Mouse (Mus musculus) MEL (cell line): ENCODE measurements at regions not wholly inside any gene's neighbourhood (a gene's known extent, or its start where the extent isn't known, plus 50 kb on each side); places are given as distances from the start of the nearest gene placed in this dataset.

Experiments
- DNase-seq: peaks from one replicate; pipeline ENCODE4 v3.0.0; 2011; ENCODE audit warnings: low read depth, low spot score
- H3K27ac ChIP-seq: 2 replicates; pipeline ENCODE4 v1.5.1; 2012; ENCODE audit warnings: low read depth, mild to moderate bottlenecking, control low read depth, low read length, moderate library complexity; ENCODE audit not compliant: control insufficient read depth
- H3K27me3 ChIP-seq, 2 experiments: fragments of 150-350 bp in 1 of 2; sonication (generic) in 1 of 2; 2 replicates each; pipeline ENCODE4 v1.6.1; 2012; ENCODE audit warnings: low read length in 2 of 2, mild to moderate bottlenecking in 2 of 2, improper control_type of control experiment in 1 of 2, moderate library complexity in 1 of 2; ENCODE audit not compliant: insufficient read depth in 2 of 2, control insufficient read depth in 1 of 2
- H3K36me3 ChIP-seq, 2 experiments: 2 replicates each; pipeline ENCODE4 v1.6.1; 2012 to 2014; ENCODE audit warnings: low read length in 2 of 2, improper control_type of control experiment in 1 of 2, inconsistent platforms in 1 of 2, mild to moderate bottlenecking in 1 of 2; ENCODE audit not compliant: insufficient read depth in 2 of 2, control insufficient read depth in 1 of 2
- H3K4me1 ChIP-seq, 2 experiments: fragments of 150-350 bp in 1 of 2; sonication (generic) in 1 of 2; 2 replicates each; pipeline ENCODE4 v1.6.1; 2012; ENCODE audit warnings: low read length in 2 of 2, improper control_type of control experiment in 1 of 2, mild to moderate bottlenecking in 1 of 2; ENCODE audit not compliant: insufficient read depth in 2 of 2, control insufficient read depth in 1 of 2
- H3K4me3 ChIP-seq, 2 experiments: fragments of 150-350 bp in 1 of 2; sonication (generic) in 1 of 2; 2 replicates each; pipeline ENCODE4 v1.5.1; 2012; ENCODE audit warnings: low read depth in 2 of 2, low read length in 2 of 2, mild to moderate bottlenecking in 2 of 2, moderate library complexity in 2 of 2, control low read depth in 1 of 2, improper control_type of control experiment in 1 of 2; ENCODE audit not compliant: control insufficient read depth in 1 of 2, insufficient read depth in 1 of 2
- H3K79me2 ChIP-seq: 2 replicates; pipeline ENCODE4 v1.6.1; 2012; ENCODE audit warnings: mild to moderate bottlenecking, low read length, moderate library complexity; ENCODE audit not compliant: control insufficient read depth, poor library complexity, insufficient read depth
- H3K9ac ChIP-seq: 2 replicates; pipeline ENCODE4 v1.6.1; 2012; ENCODE audit warnings: low read depth, mild to moderate bottlenecking, control low read depth, low read length, moderate library complexity; ENCODE audit not compliant: control insufficient read depth, poor library complexity, severe bottlenecking
- H3K9me3 ChIP-seq: fragments of 150-350 bp; sonication (generic); replicated peaks from 2 replicates; pipeline ENCODE4 v1.6.1; 2012; ENCODE audit warnings: mild to moderate bottlenecking, low read length, improper control_type of control experiment, moderate library complexity; ENCODE audit not compliant: insufficient read depth
- BHLHE40 ChIP-seq: IDR thresholded peaks from 2 replicates; pipeline ENCODE4 v1.6.1; 2012; ENCODE audit warnings: low read depth, mild to moderate bottlenecking, inconsistent platforms, low read length, improper control_type of control experiment, borderline replicate concordance
- CTCF ChIP-seq, 3 experiments: IDR thresholded peaks in 2 of 3; conservative IDR thresholded peaks in 1 of 3; 2 replicates each; pipeline ENCODE4 v1.5.1; 2011 to 2012; ENCODE audit warnings: low read length in 3 of 3, low read depth in 2 of 3, mild to moderate bottlenecking in 2 of 3, improper control_type of control experiment in 1 of 3, inconsistent platforms in 1 of 3, mixed read lengths in 1 of 3, moderate library complexity in 1 of 3; ENCODE audit not compliant: control insufficient read depth in 1 of 3, insufficient read depth in 1 of 3, poor library complexity in 1 of 3, severe bottlenecking in 1 of 3
- E2F4 ChIP-seq: IDR thresholded peaks from 2 replicates; pipeline ENCODE4 v1.6.1; 2011; ENCODE audit warnings: low read depth, low read length, improper control_type of control experiment, borderline replicate concordance
- ELF1 ChIP-seq: IDR thresholded peaks from 2 replicates; pipeline ENCODE4 v1.6.1; 2014; ENCODE audit warnings: low read depth, mild to moderate bottlenecking, inconsistent platforms, low read length, improper control_type of control experiment, moderate library complexity
- EP300 ChIP-seq, 2 experiments: IDR thresholded peaks; 2 replicates each; pipeline ENCODE4 v1.6.1; 2011; ENCODE audit warnings: improper control_type of control experiment in 2 of 2, low read length in 2 of 2, low read depth in 1 of 2, mild to moderate bottlenecking in 1 of 2
- ETS1 ChIP-seq: IDR thresholded peaks from 2 replicates; pipeline ENCODE4 v1.6.1; 2012; ENCODE audit warnings: low read depth, mild to moderate bottlenecking, inconsistent platforms, low read length, improper control_type of control experiment, moderate library complexity
- GATA1 ChIP-seq: IDR thresholded peaks from 2 replicates; pipeline ENCODE4 v1.6.1; 2011; ENCODE audit warnings: low read depth, low read length, improper control_type of control experiment
- HCFC1 ChIP-seq: IDR thresholded peaks from 2 replicates; pipeline ENCODE4 v1.6.1; 2012; ENCODE audit warnings: low read depth, mild to moderate bottlenecking, inconsistent platforms, low read length, improper control_type of control experiment, moderate library complexity
- KAT2A ChIP-seq: conservative IDR thresholded peaks from 2 replicates; pipeline ENCODE4 v1.6.1; 2012; ENCODE audit warnings: low read depth, low read length, improper control_type of control experiment, inconsistent platforms
- MAFK ChIP-seq: IDR thresholded peaks from 2 replicates; pipeline ENCODE4 v1.6.1; 2011; ENCODE audit warnings: low read depth, mild to moderate bottlenecking, low read length, improper control_type of control experiment, borderline replicate concordance
- MYB ChIP-seq: IDR thresholded peaks from 2 replicates; pipeline ENCODE4 v1.6.1; 2011; ENCODE audit warnings: mild to moderate bottlenecking, low read depth, low read length, improper control_type of control experiment
- NELFE ChIP-seq: IDR thresholded peaks from 2 replicates; pipeline ENCODE4 v1.6.1; 2011; ENCODE audit warnings: low read depth, low read length, improper control_type of control experiment
- POLR2A ChIP-seq, 2 experiments: IDR thresholded peaks; 2 replicates each; pipeline ENCODE4 v1.6.1; 2011 to 2012; ENCODE audit warnings: low read length in 2 of 2, mild to moderate bottlenecking in 2 of 2, control low read depth in 1 of 2, improper control_type of control experiment in 1 of 2, low read depth in 1 of 2, moderate library complexity in 1 of 2; ENCODE audit not compliant: control insufficient read depth in 1 of 2, insufficient read depth in 1 of 2, poor library complexity in 1 of 2
- POLR2AphosphoS2 ChIP-seq: IDR thresholded peaks from 2 replicates; pipeline ENCODE4 v1.6.1; 2011; ENCODE audit warnings: low read length, improper control_type of control experiment
- RCOR1 ChIP-seq: IDR thresholded peaks from 2 replicates; pipeline ENCODE4 v1.6.1; 2012; ENCODE audit warnings: low read depth, mild to moderate bottlenecking, inconsistent platforms, low read length, improper control_type of control experiment
- SIN3A ChIP-seq: IDR thresholded peaks from 2 replicates; pipeline ENCODE4 v1.6.1; 2012; ENCODE audit warnings: low read length, improper control_type of control experiment, inconsistent platforms
- TAL1 ChIP-seq: IDR thresholded peaks from 2 replicates; pipeline ENCODE4 v1.6.1; 2012; ENCODE audit warnings: mild to moderate bottlenecking, inconsistent platforms, low read length, moderate library complexity, mixed read lengths
- USF2 ChIP-seq, 2 experiments: IDR thresholded peaks; 2 replicates each; pipeline ENCODE4 v1.6.1; 2011 to 2012; ENCODE audit warnings: improper control_type of control experiment in 2 of 2, low read length in 2 of 2, borderline replicate concordance in 1 of 2, inconsistent platforms in 1 of 2, low read depth in 1 of 2, mild to moderate bottlenecking in 1 of 2; ENCODE audit not compliant: insufficient read depth in 1 of 2
- ZC3H11A ChIP-seq: IDR thresholded peaks from 2 replicates; pipeline ENCODE4 v1.6.1; 2012; ENCODE audit warnings: low read depth, mild to moderate bottlenecking, inconsistent platforms, low read length, improper control_type of control experiment
- ZKSCAN1 ChIP-seq: IDR thresholded peaks from 2 replicates; pipeline ENCODE4 v1.6.1; 2012; ENCODE audit warnings: low read depth, mild to moderate bottlenecking, inconsistent platforms, low read length, improper control_type of control experiment, moderate library complexity
- ZMIZ1 ChIP-seq: IDR thresholded peaks from 2 replicates; pipeline ENCODE4 v1.6.1; 2012; ENCODE audit warnings: low read depth, mild to moderate bottlenecking, inconsistent platforms, low read length, improper control_type of control experiment, moderate library complexity

DNA sequence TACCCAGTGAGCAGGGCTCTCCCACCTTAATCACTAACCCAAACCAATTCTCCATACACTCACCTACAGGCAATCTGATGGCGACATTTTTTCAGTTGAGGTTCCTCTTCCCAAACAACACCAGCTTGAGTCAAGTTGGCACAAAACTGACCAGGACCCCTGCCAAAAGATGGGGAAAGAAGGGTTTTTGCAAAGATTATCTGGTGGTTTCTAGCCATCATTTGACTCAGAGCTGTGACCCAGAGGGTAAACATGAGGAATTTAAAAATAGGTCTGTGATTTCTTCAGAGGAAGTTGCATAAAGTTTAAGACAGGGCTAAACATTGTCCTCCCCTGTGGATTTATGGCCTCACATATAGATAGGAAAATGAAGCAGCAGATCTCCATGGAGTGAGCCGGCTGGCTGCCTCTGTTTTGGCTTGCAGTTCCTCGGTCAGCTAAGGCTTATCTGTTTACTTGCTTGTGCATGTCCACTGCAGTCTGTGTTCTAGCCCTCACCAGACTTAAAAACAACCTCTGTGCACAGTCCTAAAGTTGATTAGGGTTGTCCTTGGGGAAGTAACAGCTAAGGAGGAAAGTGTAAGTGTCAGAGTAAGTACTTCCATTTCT lies 87.7 kb upstream of the Cdc42ep3 start:
- Histone ChIP-seq H3K4me3 (no peak overlapping the region), H3K9ac (no peak overlapping the region), H3K79me2 (no peaks in the 10 kb centered on the region), H3K9me3 (no peaks in the 10 kb centered on the region), H3K4me1 (no peaks in the 10 kb centered on the region), H3K27ac (no peak overlapping the region), H3K36me3 (no peaks in the 10 kb centered on the region), H3K27me3 (no peaks in the 10 kb centered on the region; a peak in 1 of 4 replicates)
- TF ChIP-seq MAFK: no peak
- DNase-seq: no peak

DNA sequence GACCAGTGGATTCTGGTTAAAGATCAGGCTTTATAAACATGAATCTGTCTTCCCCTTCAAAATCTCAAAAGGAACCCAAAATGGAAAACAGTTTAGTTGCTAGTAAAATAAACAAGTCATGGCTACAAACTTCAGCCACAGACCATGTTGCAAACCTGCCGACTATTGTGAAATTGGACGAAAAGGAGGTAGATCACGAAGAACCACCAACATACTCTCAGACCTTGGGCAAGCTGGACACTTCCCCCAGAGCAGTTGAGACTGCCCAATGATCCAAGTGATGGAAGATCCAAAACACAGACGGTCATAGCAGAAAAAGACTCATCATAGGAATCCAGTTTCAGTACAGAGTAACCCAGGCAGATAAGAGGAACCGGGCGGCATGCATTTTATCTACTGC lies 92.3 kb upstream of the Cdc42ep3 start:
- no peaks in the 10 kb centered on the region for H3K36me3 ChIP-seq
- no peak overlapping the region for H3K9ac ChIP-seq
- no peaks in the 10 kb centered on the region for H3K4me1 ChIP-seq
- no peaks in the 10 kb centered on the region for H3K79me2 ChIP-seq
- no peak for DNase-seq
- H3K27ac ChIP-seq: no peak overlapping the region
- no peaks in the 10 kb centered on the region for H3K9me3 ChIP-seq
- no peaks in the 10 kb centered on the region; a peak in 1 of 4 replicates for H3K27me3 ChIP-seq
- no peak for TF ChIP-seq POLR2A (IDR thresholded peaks at IDR 0.05; ENCODE audit: control insufficient read depth in 1 of 2, insufficient read depth in 1 of 2, low read depth in 1 of 2, low read length in 2 of 2, poor library complexity in 1 of 2)
- TF ChIP-seq MYB: no peak
- TF ChIP-seq ZMIZ1: no peak
- no peak for TF ChIP-seq HCFC1
- TF ChIP-seq RCOR1: no peak
- TF ChIP-seq E2F4: no peak
- no peak for TF ChIP-seq USF2 (IDR thresholded peaks at IDR 0.05; ENCODE audit: borderline replicate concordance in 1 of 2, insufficient read depth in 1 of 2, low read depth in 1 of 2, low read length in 2 of 2)
- no peak for TF ChIP-seq EP300 (IDR thresholded peaks at IDR 0.05; ENCODE audit: low read depth in 1 of 2, low read length in 2 of 2)
- no peak for TF ChIP-seq KAT2A
- TF ChIP-seq GATA1: no peak
- no peak for TF ChIP-seq CTCF (IDR thresholded peaks at IDR 0.05 in 2 of 3, conservative IDR thresholded peaks at IDR 0.05 in 1 of 3; ENCODE audit: control insufficient read depth in 1 of 3, insufficient read depth in 1 of 3, low read depth in 2 of 3, low read length in 3 of 3, poor library complexity in 1 of 3, severe bottlenecking in 1 of 3)
- no peak for TF ChIP-seq ELF1
- no peak for TF ChIP-seq ETS1
- TF ChIP-seq NELFE: no peak
- TF ChIP-seq TAL1: no peak
- TF ChIP-seq SIN3A: no peak
- TF ChIP-seq ZKSCAN1: no peak
- TF ChIP-seq POLR2AphosphoS2: no peak
- TF ChIP-seq ZC3H11A: no peak
- TF ChIP-seq BHLHE40: no peak
- no peak overlapping the region for H3K4me3 ChIP-seq
